In the genomic region with DNA sequence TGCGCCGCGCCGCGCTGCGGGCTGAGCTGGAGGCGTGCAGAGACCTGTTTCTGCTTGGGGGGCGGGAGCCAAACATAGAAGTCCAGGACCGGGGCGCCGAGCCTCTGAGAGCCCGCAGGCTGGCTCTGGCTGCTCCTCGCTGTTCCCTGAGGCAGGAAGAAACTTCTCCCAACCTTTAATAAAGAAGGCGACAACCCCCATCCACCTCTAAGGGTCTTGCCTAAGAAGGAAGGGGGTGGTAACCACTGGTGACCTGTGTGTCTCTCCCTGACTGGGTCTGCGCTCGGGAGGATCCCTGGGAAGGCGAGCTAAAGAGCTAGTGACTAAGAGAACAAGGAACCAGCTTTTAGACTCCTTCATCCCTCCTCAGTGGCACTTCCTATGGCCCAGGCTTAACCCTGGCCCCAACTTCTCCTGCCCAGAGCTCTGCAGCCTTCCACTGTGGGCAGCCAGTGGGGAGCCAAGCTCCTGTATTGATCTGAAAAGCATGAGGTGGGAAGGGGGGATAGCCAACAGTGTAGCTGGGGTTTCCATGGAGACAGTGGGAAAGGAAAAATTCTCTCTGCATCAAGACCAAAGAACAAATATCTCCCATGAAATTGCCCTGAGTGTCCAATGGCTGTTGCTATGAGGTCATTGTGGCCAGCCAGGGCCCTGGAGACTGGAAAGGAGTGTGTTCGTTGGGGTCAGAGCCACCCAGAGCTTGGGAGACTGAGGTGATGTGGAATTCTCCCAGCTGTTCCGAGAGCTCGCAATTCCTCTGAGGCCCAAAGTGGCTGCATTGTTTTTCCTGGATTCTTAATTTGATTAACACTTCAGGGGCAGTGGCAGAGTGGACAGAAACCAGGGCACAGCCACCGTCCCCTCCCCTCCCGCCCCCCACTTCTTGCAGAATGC, we compare ENCODE assay signal across 9 mouse cellular contexts. TPM values are rescaled to one million over a fixed set of nuclear protein-coding genes. Genes with fewer than 3 reads are reported as not detected.
DNase-seq lines count a peak whose midpoint lies in the region; ATAC-seq and TF ChIP-seq lines count a peak whose summit lies in the region.
"Had no signal": no experiment of that assay in that cellular context is flagged by ENCODE, and none has a peak within 500 bp of the region (broad histone marks: within the 10 kb centered on the region; RNA-seq: fewer than 3 reads in every experiment).

No protein-coding gene starts in this region.

- no peaks in the 10 kb centered on the region for H3K36me3 ChIP-seq in kidney, postnatal 0 days (ENCODE audit: insufficient read depth, low read length)
- H3K36me3 ChIP-seq in embryonic facial prominence, embryonic 14.5 days (ENCODE audit: control insufficient read depth, insufficient read depth, low read length): no peaks in the 10 kb centered on the region
- no peaks in the 10 kb centered on the region for H3K36me3 ChIP-seq in limb, embryonic 10.5 days
- no peaks in the 10 kb centered on the region for H3K36me3 ChIP-seq in midbrain, postnatal 0 days (ENCODE audit: insufficient read depth, low read length)

- H3K4me1 ChIP-seq in kidney, postnatal 0 days (replicated peaks; ENCODE audit: insufficient read depth, low read length): peaks cover 15% of the 10 kb centered on the region
- H3K4me1 ChIP-seq in embryonic facial prominence, embryonic 14.5 days (ENCODE audit: control insufficient read depth, insufficient read depth, low read length): peaks cover 6% of the 10 kb centered on the region
- H3K4me1 ChIP-seq in limb, embryonic 10.5 days: peaks cover 46% of the 10 kb centered on the region
- peaks cover 11% of the 10 kb centered on the region; the same call in 1 of the 2 replicates for H3K4me1 ChIP-seq in midbrain, postnatal 0 days (ENCODE audit: insufficient read depth, low read length)

- DNase-seq in kidney, postnatal 0 days (ENCODE audit: low spot score): no peak
- no peak for DNase-seq in kidney, adult 9 months
- DNase-seq in embryonic facial prominence, embryonic 14.5 days (ENCODE audit: low spot score): peak; percentile 49
- DNase-seq in limb, embryonic 10.5 days (ENCODE audit: low spot score): no peak
- peak; percentile 50 for DNase-seq in midbrain, postnatal 0 days (ENCODE audit: low spot score)
- no peak for DNase-seq in spleen, postnatal 14 days (ENCODE audit: low spot score in 2 of 2)
- DNase-seq in kidney, adult 11 months: no peak
- DNase-seq in cerebellum, postnatal 4 days (ENCODE audit: low spot score in 2 of 2): no peak

- 0 out of 2 replicates have a peak overlapping the region, but pooled peaks have one; percentile 73 for H3K27ac ChIP-seq in kidney, postnatal 0 days
- no peak overlapping the region; the same call in 1 of the 2 replicates for H3K27ac ChIP-seq in embryonic facial prominence, embryonic 14.5 days (replicated peaks; ENCODE audit: low read depth, low read length)
- H3K27ac ChIP-seq in limb, embryonic 10.5 days: 0 out of 2 replicates have a peak overlapping the region, but pooled peaks have one; percentile 21
- peak overlapping the region; percentile 47; the same call in 1 of the 2 replicates for H3K27ac ChIP-seq in midbrain, postnatal 0 days (ENCODE audit: low read depth, low read length)
- H3K27ac ChIP-seq: liver, embryonic 14.5 days had no signal

- H3K9me3 ChIP-seq in kidney, postnatal 0 days (replicated peaks; ENCODE audit: low read length): no peaks in the 10 kb centered on the region
- H3K9me3 ChIP-seq in embryonic facial prominence, embryonic 14.5 days (ENCODE audit: control insufficient read depth, low read length): no peaks in the 10 kb centered on the region
- no peaks in the 10 kb centered on the region for H3K9me3 ChIP-seq in limb, embryonic 10.5 days (replicated peaks)
- H3K9me3 ChIP-seq in midbrain, postnatal 0 days (ENCODE audit: low read length): no peaks in the 10 kb centered on the region

- peak overlapping the region; percentile 84 for H3K4me2 ChIP-seq in kidney, postnatal 0 days (ENCODE audit: low read length)
- peak overlapping the region; percentile 93 for H3K4me2 ChIP-seq in embryonic facial prominence, embryonic 14.5 days (ENCODE audit: low read depth, low read length)
- H3K4me2 ChIP-seq in midbrain, postnatal 0 days (ENCODE audit: low read depth, low read length, poor library complexity, severe bottlenecking): peak overlapping the region; percentile 92

- H3K9ac ChIP-seq in kidney, postnatal 0 days (ENCODE audit: low read depth, low read length): peak overlapping the region; percentile 62
- peak overlapping the region; percentile 58 for H3K9ac ChIP-seq in embryonic facial prominence, embryonic 14.5 days (ENCODE audit: low read depth, low read length)
- peak overlapping the region; percentile 74 for H3K9ac ChIP-seq in midbrain, postnatal 0 days (replicated peaks; ENCODE audit: low read length, poor library complexity, severe bottlenecking)
- H3K9ac ChIP-seq: liver, embryonic 14.5 days had no signal

- TF ChIP-seq CTCF in kidney, postnatal 0 days (IDR thresholded peaks at IDR 0.05; ENCODE audit: low read depth): no peak
- no peak for TF ChIP-seq CTCF in midbrain, postnatal 0 days (IDR thresholded peaks at IDR 0.05)

- WGBS in kidney, postnatal 0 days: 4% methylated on average over 22 of the region's 22 CpGs
- 5% methylated on average over 21 of the region's 22 CpGs for whole genome bisulfite sequencing in embryonic facial prominence, embryonic 14.5 days
- 1% methylated on average over 22 of the region's 22 CpGs for WGBS in limb, embryonic 10.5 days
- WGBS in midbrain, postnatal 0 days: 3% methylated on average over 22 of the region's 22 CpGs

- no peak for ATAC-seq in kidney, postnatal 0 days (replicated peaks; ENCODE audit: low FRiP score, low read depth)
- ATAC-seq in embryonic facial prominence, embryonic 14.5 days (ENCODE audit: low read depth): no peak
- no peak for ATAC-seq in midbrain, postnatal 0 days (ENCODE audit: low FRiP score)

- peaks cover 17% of the 10 kb centered on the region; the same call in 1 of the 2 replicates for H3K27me3 ChIP-seq in kidney, postnatal 0 days (ENCODE audit: insufficient read depth, low read length)
- peaks cover 63% of the 10 kb centered on the region for H3K27me3 ChIP-seq in embryonic facial prominence, embryonic 14.5 days (replicated peaks; ENCODE audit: control insufficient read depth, insufficient read depth, low read length)
- H3K27me3 ChIP-seq in limb, embryonic 10.5 days (ENCODE audit: low read depth, poor library complexity, severe bottlenecking): peaks cover 99% of the 10 kb centered on the region
- H3K27me3 ChIP-seq in midbrain, postnatal 0 days (ENCODE audit: insufficient read depth, low read length): peaks cover 17% of the 10 kb centered on the region; the same call in 1 of the 2 replicates

- peak overlapping the region; percentile 56 for H3K4me3 ChIP-seq in kidney, postnatal 0 days (replicated peaks; ENCODE audit: low read depth, low read length)
- H3K4me3 ChIP-seq in embryonic facial prominence, embryonic 14.5 days (ENCODE audit: low read depth, low read length): peak overlapping the region; percentile 50
- H3K4me3 ChIP-seq in limb, embryonic 10.5 days: peak overlapping the region; percentile 57
- H3K4me3 ChIP-seq in midbrain, postnatal 0 days (ENCODE audit: low read depth, low read length): peak overlapping the region; percentile 65

RNA-seq across cellular contexts. Expression of gene Wnt4, which starts 1.1 kb away (rescaled TPM):
- polyA plus RNA-seq in kidney, postnatal 0 days (2015; fragmentation: Nextera tagmentation; extraction: Ambion mirVana): 17.5 and 26.5 TPM in 2 replicates
- polyA plus RNA-seq in embryonic facial prominence, embryonic 14.5 days (2014; fragmentation: Nextera tagmentation; extraction: Ambion mirVana): 4.7 and 5.6 TPM in 2 replicates
- 1.3 and 1.4 TPM in 2 replicates for polyA plus RNA-seq in limb, embryonic 10.5 days (2016; fragmentation: Nextera tagmentation; extraction: Ambion mirVana)
- 5.6 and 6.3 TPM in 2 replicates for total RNA-seq in midbrain, postnatal 0 days (2014; rRNA removed)
- 5.2 and 6.0 TPM in 2 replicates for polyA plus RNA-seq in midbrain, postnatal 0 days (2015; fragmentation: Nextera tagmentation; extraction: Ambion mirVana)

Comparison
In these comparisons a context has a peak if more than half of its experiments do, and no peak if none do; other contexts are left out.
1. DNase-seq: peak in embryonic facial prominence, embryonic 14.5 days (single experiment) and midbrain, postnatal 0 days (single experiment); none in kidney, postnatal 0 days (single experiment), kidney, adult 9 months (single experiment), limb, embryonic 10.5 days (single experiment), spleen, postnatal 14 days (0 of 2), kidney, adult 11 months (single experiment) and cerebellum, postnatal 4 days (0 of 2).
2. Peak in every context shown above with its lines, with median percentiles within 50 percentile points of each other: H3K4me2 ChIP-seq, H3K4me3 ChIP-seq and H3K9ac ChIP-seq.